Mouse (Mus musculus): Measurements from ENCODE around the gene Inca1.

DNA sequence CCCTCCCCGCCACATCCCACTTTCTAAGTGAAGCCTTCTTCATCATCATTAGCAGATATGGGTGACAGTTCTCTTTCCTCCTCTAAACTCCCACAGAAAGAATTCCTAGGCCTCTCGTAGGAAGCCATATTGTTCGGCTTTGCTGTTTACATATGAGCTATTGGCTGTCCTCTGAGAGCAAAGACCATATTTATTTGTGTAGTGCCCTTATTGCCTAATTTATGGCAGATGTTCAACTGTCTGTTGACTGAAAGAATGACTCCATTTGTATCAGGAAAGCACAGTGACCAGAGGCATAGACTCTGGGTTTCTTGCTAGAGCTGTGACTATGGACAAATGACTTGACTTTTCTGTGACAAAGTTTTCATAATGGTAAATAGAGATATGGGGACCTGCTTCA is 41.6 kb upstream of the Inca1 start:
- no peak for TF ChIP-seq POLR2A (IDR thresholded peaks at IDR 0.05; ENCODE audit: insufficient read depth, low read length)
- no peak for TF ChIP-seq CTCF (IDR thresholded peaks at IDR 0.05; ENCODE audit: low read depth, low read length)
- TF ChIP-seq EP300 (IDR thresholded peaks at IDR 0.05; ENCODE audit: insufficient read depth, low read depth, low read length), result no peak
